20 mouse cellular contexts compared by ENCODE assay signal in genomic region chr5:96972474-96973130, GRCm38 (mm10).
"Had no signal": no experiment of that assay in that cellular context is flagged by ENCODE, and none has a peak within 500 bp of the region (broad histone marks: within the 10 kb centered on the region; RNA-seq: fewer than 3 reads in every experiment).

No protein-coding gene starts in this region.

- H3K36me3 ChIP-seq: limb, embryonic 10.5 days; limb, embryonic 13.5 days; lung, embryonic 15.5 days; midbrain, embryonic 10.5 days; midbrain, embryonic 13.5 days; neural tube, embryonic 13.5 days had no signal

- H3K9ac ChIP-seq: limb, embryonic 13.5 days; lung, embryonic 15.5 days; midbrain, embryonic 13.5 days; neural tube, embryonic 13.5 days had no signal

- H3K4me3 ChIP-seq: limb, embryonic 10.5 days; limb, embryonic 13.5 days; lung, embryonic 15.5 days; midbrain, embryonic 10.5 days; midbrain, embryonic 13.5 days; myocyte; neural tube, embryonic 13.5 days had no signal

- H3K4me1 ChIP-seq: lung, embryonic 15.5 days; midbrain, embryonic 13.5 days; neural tube, embryonic 13.5 days had no signal

- H3K27me3 ChIP-seq: limb, embryonic 13.5 days; lung, embryonic 15.5 days; megakaryocyte, embryonic 14.5 days; midbrain, embryonic 13.5 days; neural tube, embryonic 13.5 days had no signal

- H3K4me2 ChIP-seq: limb, embryonic 13.5 days; lung, embryonic 15.5 days; midbrain, embryonic 13.5 days; neural tube, embryonic 13.5 days had no signal

- H3K27ac ChIP-seq: limb, embryonic 10.5 days; limb, embryonic 13.5 days; lung, embryonic 15.5 days; midbrain, embryonic 10.5 days; midbrain, embryonic 13.5 days; neural tube, embryonic 13.5 days had no signal

- DNase-seq: kidney, adult 11 months; kidney, adult 9 months; kidney, postnatal 14 days; kidney, postnatal 4 days; lung, adult 18-20 months; lung, postnatal 10 days; lung, postnatal 36 days; retina, postnatal 1 day; right cerebral cortex, postnatal 25 days; thymus, adult 18-20 months; thymus, postnatal 36 days had no signal

- ATAC-seq: midbrain, embryonic 13.5 days; midbrain, embryonic 16.5 days had no signal

- H3K9me3 ChIP-seq: limb, embryonic 10.5 days; limb, embryonic 13.5 days; lung, embryonic 15.5 days; midbrain, embryonic 10.5 days; midbrain, embryonic 13.5 days; neural tube, embryonic 13.5 days had no signal
